Mouse (Mus musculus) heart, embryonic 15.5 days (tissue): ENCODE data around the gene Pde4b. TPM values are rescaled to one million over a fixed set of nuclear protein-coding genes. Genes with fewer than 3 reads are reported as not detected.

ENCODE experiments used
- ATAC-seq: fragments of 200-750 bp; cut with Nextera tagmentation; replicated peaks from 2 replicates; pipeline ENCODE4 v1.8.0; 2017; ENCODE audit warnings: low read depth, moderate TSS enrichment; ENCODE audit not compliant: insufficient number of reproducible peaks, insufficient read depth, low FRiP score
- H3K27ac ChIP-seq: fragments of 300-500 bp; sonication (generic); 2 replicates; pipeline ENCODE4 v1.5.1; 2015; ENCODE audit warnings: mild to moderate bottlenecking, inconsistent platforms
- H3K27me3 ChIP-seq: fragments of 300-500 bp; sonication (generic); 2 replicates; pipeline ENCODE4 v1.6.1; 2015; ENCODE audit warnings: inconsistent platforms
- H3K36me3 ChIP-seq: fragments of 300-500 bp; sonication (generic); 2 replicates; pipeline ENCODE4 v1.6.1; 2015; ENCODE audit warnings: mild to moderate bottlenecking, inconsistent platforms
- H3K4me1 ChIP-seq: fragments of 300-500 bp; sonication (generic); replicated peaks from 2 replicates; pipeline ENCODE4 v1.6.1; 2015; ENCODE audit warnings: inconsistent platforms
- H3K4me2 ChIP-seq: fragments of 300-500 bp; sonication (generic); 2 replicates; pipeline ENCODE4 v1.6.1; 2015; ENCODE audit warnings: inconsistent platforms, mild to moderate bottlenecking, moderate library complexity
- H3K4me3 ChIP-seq: fragments of 300-500 bp; sonication (generic); 2 replicates; pipeline ENCODE4 v1.5.1; 2015; ENCODE audit warnings: mild to moderate bottlenecking, inconsistent platforms
- H3K9ac ChIP-seq: fragments of 300-500 bp; sonication (generic); 2 replicates; pipeline ENCODE4 v1.6.1; 2015; ENCODE audit warnings: mild to moderate bottlenecking, inconsistent platforms
- H3K9me3 ChIP-seq: fragments of 300-500 bp; sonication (generic); replicated peaks from 2 replicates; pipeline ENCODE4 v1.6.1; 2016; ENCODE audit warnings: inconsistent platforms
- whole genome bisulfite sequencing: fragments of 180-500 bp; shearing (Covaris S2); methylation state at CpG from one replicate; pipeline ENCODE4 v1.1.7; 2015; ENCODE audit warnings: mixed read lengths; 5-methylcytosine and 5-hydroxymethylcytosine counted together
- polyA plus RNA-seq: library from polyadenylated mRNA; unstranded; fragments of >200 nt; fragmentation: Nextera tagmentation; extraction: Ambion mirVana; gene quantifications from 2 replicates; pipeline ENCODE4 v1.2.1, GENCODE M21; 2015

Pde4b gene
- polyA plus RNA-seq, 1 experiment from 2014 or later: 24.6 TPM

- H3K27me3 ChIP-seq: no peaks in the 10 kb centered on the region
- H3K4me2 ChIP-seq: peak overlapping the region; percentile 63; the same call in 1 of the 2 replicates
- no peak overlapping the region for H3K9ac ChIP-seq
- H3K9me3 ChIP-seq: no peaks in the 10 kb centered on the region
- peaks cover 6% of the 10 kb centered on the region; the same call in 1 of the 2 replicates for H3K4me1 ChIP-seq
- peak overlapping the region; percentile 87 for H3K27ac ChIP-seq
- peak overlapping the region; percentile 51; the same call in 1 of the 2 replicates for H3K4me3 ChIP-seq
- ATAC-seq: no peak
- H3K36me3 ChIP-seq: no peaks in the 10 kb centered on the region
Measured at GRCm38 (mm10) chr4:102253994-102254393, 166.7 kb downstream of the Pde4b start.

- H3K4me2 ChIP-seq: peak overlapping the region; percentile 63
- H3K9ac ChIP-seq: peak overlapping the region; percentile 50
- H3K27ac ChIP-seq: peak overlapping the region; percentile 87
- no peaks in the 10 kb centered on the region for H3K27me3 ChIP-seq
- H3K4me1 ChIP-seq: peaks cover 6% of the 10 kb centered on the region; the same call in 1 of the 2 replicates
- no peaks in the 10 kb centered on the region for H3K9me3 ChIP-seq
- peak; percentile 76; the same call in 1 of the 2 replicates for ATAC-seq
- no peaks in the 10 kb centered on the region for H3K36me3 ChIP-seq
- H3K4me3 ChIP-seq: peak overlapping the region; percentile 51
- 3% methylated on average over 15 of the region's 15 CpGs for WGBS
Measured at GRCm38 (mm10) chr4:102254466-102255294, 167.3 kb downstream of the Pde4b start.

GRCm38 (mm10) chr4:102255295-102255670, 167.9 kb downstream of the Pde4b start:
- ATAC-seq: peak; percentile 64; the same call in 1 of the 2 replicates
- Histone ChIP-seq H3K36me3 (no peaks in the 10 kb centered on the region), H3K4me3 (peak overlapping the region; percentile 51), H3K9ac (peak overlapping the region; percentile 50), H3K27ac (peak overlapping the region; percentile 87), H3K4me1 (peaks cover 6% of the 10 kb centered on the region; the same call in 1 of the 2 replicates), H3K4me2 (peak overlapping the region; percentile 63), H3K27me3 (no peaks in the 10 kb centered on the region), H3K9me3 (no peaks in the 10 kb centered on the region)
- WGBS: 17% methylated on average over 9 of the region's 9 CpGs

GRCm38 (mm10) chr4:102256170-102256960, 169.0 kb downstream of the Pde4b start:
- ATAC-seq: no peak
- peak overlapping the region; percentile 87 for H3K27ac ChIP-seq
- no peaks in the 10 kb centered on the region for H3K27me3 ChIP-seq

GRCm38 (mm10) chr4:102260216-102260615, 172.9 kb downstream of the Pde4b start:
- no peaks in the 10 kb centered on the region for H3K27me3 ChIP-seq
- no peak overlapping the region for H3K9ac ChIP-seq
- H3K4me3 ChIP-seq: no peak overlapping the region
- H3K9me3 ChIP-seq: no peaks in the 10 kb centered on the region
- no peaks in the 10 kb centered on the region for H3K4me1 ChIP-seq
- H3K36me3 ChIP-seq: no peaks in the 10 kb centered on the region
- H3K4me2 ChIP-seq: no peak overlapping the region
- no peak overlapping the region for H3K27ac ChIP-seq
- ATAC-seq: no peak

More at GRCm38 (mm10) chr4:102256170-102256960, 169.0 kb downstream of the Pde4b start:
- no peaks in the 10 kb centered on the region for H3K9me3 ChIP-seq
- 36% methylated on average over 6 of the region's 6 CpGs for WGBS
- H3K9ac ChIP-seq: peak overlapping the region; percentile 55
- peak overlapping the region; percentile 59 for H3K4me2 ChIP-seq
- peak overlapping the region; percentile 52 for H3K4me3 ChIP-seq
- peaks cover 6% of the 10 kb centered on the region; the same call in 1 of the 2 replicates for H3K4me1 ChIP-seq
- no peaks in the 10 kb centered on the region for H3K36me3 ChIP-seq

GRCm38 (mm10) chr4:102272313-102272712, 185.0 kb downstream of the Pde4b start:
- H3K4me2 ChIP-seq: no peak overlapping the region
- WGBS: 54% methylated on average over 3 of the region's 3 CpGs
- H3K36me3 ChIP-seq: no peaks in the 10 kb centered on the region
- no peak for ATAC-seq
- peaks cover 2% of the 10 kb centered on the region; the same call in 1 of the 2 replicates for H3K4me1 ChIP-seq
- H3K9me3 ChIP-seq: no peaks in the 10 kb centered on the region
- H3K27ac ChIP-seq: no peak overlapping the region
- H3K27me3 ChIP-seq: no peaks in the 10 kb centered on the region
- H3K9ac ChIP-seq: no peak overlapping the region
- no peak overlapping the region for H3K4me3 ChIP-seq

GRCm38 (mm10) chr4:102272749-102273148, 185.4 kb downstream of the Pde4b start:
- H3K9ac ChIP-seq: no peak overlapping the region
- 73% methylated on average over 4 of the region's 4 CpGs for WGBS
- H3K27ac ChIP-seq: no peak overlapping the region
- H3K27me3 ChIP-seq: no peaks in the 10 kb centered on the region
- no peaks in the 10 kb centered on the region for H3K9me3 ChIP-seq
- peaks cover 2% of the 10 kb centered on the region; the same call in 1 of the 2 replicates for H3K4me1 ChIP-seq
- ATAC-seq: no peak
- H3K4me2 ChIP-seq: no peak overlapping the region
- H3K36me3 ChIP-seq: no peaks in the 10 kb centered on the region
- H3K4me3 ChIP-seq: no peak overlapping the region

- ATAC-seq: no peak
Measured at GRCm38 (mm10) chr4:102275716-102276115, 188.4 kb downstream of the Pde4b start.

GRCm38 (mm10) chr4:102278958-102279357, 191.6 kb downstream of the Pde4b start:
- Histone ChIP-seq H3K9ac (no peak overlapping the region), H3K9me3 (no peaks in the 10 kb centered on the region), H3K4me1 (peaks cover 10% of the 10 kb centered on the region), H3K4me3 (no peak overlapping the region), H3K27me3 (no peaks in the 10 kb centered on the region), H3K4me2 (no peak overlapping the region), H3K27ac (0 out of 2 replicates have a peak overlapping the region, but pooled peaks have one; percentile 5), H3K36me3 (no peaks in the 10 kb centered on the region)
- ATAC-seq: no peak
- 66% methylated on average over 2 of the region's 2 CpGs for WGBS

More at GRCm38 (mm10) chr4:102275716-102276115, 188.4 kb downstream of the Pde4b start:
- Histone ChIP-seq H3K36me3 (no peaks in the 10 kb centered on the region), H3K4me1 (peaks cover 10% of the 10 kb centered on the region), H3K9me3 (no peaks in the 10 kb centered on the region), H3K27ac (no peak overlapping the region), H3K4me2 (no peak overlapping the region), H3K9ac (no peak overlapping the region), H3K27me3 (no peaks in the 10 kb centered on the region), H3K4me3 (no peak overlapping the region)
- 68% methylated on average over 4 of the region's 4 CpGs for WGBS

GRCm38 (mm10) chr4:102287172-102287571, 199.8 kb downstream of the Pde4b start:
- 76% methylated on average over 6 of the region's 6 CpGs for WGBS
- H3K9me3 ChIP-seq: no peaks in the 10 kb centered on the region
- ATAC-seq: no peak

GRCm38 (mm10) chr4:102290052-102290734, 202.8 kb downstream of the Pde4b start:
- Histone ChIP-seq H3K27me3 (no peaks in the 10 kb centered on the region), H3K9me3 (no peaks in the 10 kb centered on the region), H3K9ac (no peak overlapping the region), H3K4me1 (peaks cover 12% of the 10 kb centered on the region), H3K27ac (no peak overlapping the region), H3K4me3 (no peak overlapping the region), H3K36me3 (no peaks in the 10 kb centered on the region), H3K4me2 (no peak overlapping the region)
- ATAC-seq: no peak
- WGBS: 51% methylated on average over 6 of the region's 6 CpGs

More at GRCm38 (mm10) chr4:102287172-102287571, 199.8 kb downstream of the Pde4b start:
- Histone ChIP-seq H3K4me3 (no peak overlapping the region), H3K4me2 (no peak overlapping the region), H3K27me3 (no peaks in the 10 kb centered on the region), H3K4me1 (peaks cover 12% of the 10 kb centered on the region), H3K36me3 (no peaks in the 10 kb centered on the region), H3K27ac (no peak overlapping the region), H3K9ac (no peak overlapping the region)
